Mouse (Mus musculus) v-Abl transformed pro-B cells (cell line): ENCODE data around the gene Ppp5c.

ENCODE experiments used
- in situ Hi-C, 2 experiments: fragments of 400-800 bp; cut with MboI; formaldehyde crosslinking; loops; one replicate each; pipeline ENCODE4 v1.15.1; 2025; ENCODE audit not compliant: unreplicated experiment in 2 of 2

Gene Ppp5c

GRCm38 (mm10) chr7:17019426-17020166, 8.1 kb downstream of the Ppp5c start:
- in situ Hi-C loops = no loop called here

- in situ Hi-C loops = no loop called here
These were observed 9.8 kb downstream of the Ppp5c start for GRCm38 (mm10) chr7:17017921-17018320.

- in situ Hi-C loops = no loop called here
These were observed 10.7 kb downstream of the Ppp5c start for GRCm38 (mm10) chr7:17017036-17017435.

- in situ Hi-C loops = no loop called here
These were observed 12.3 kb downstream of the Ppp5c start for GRCm38 (mm10) chr7:17015381-17015780.

GRCm38 (mm10) chr7:17011909-17012590, 15.7 kb downstream of the Ppp5c start:
- in situ Hi-C loops = no loop called here

GRCm38 (mm10) chr7:17010010-17010347, 17.7 kb downstream of the Ppp5c start:
- in situ Hi-C loops = no loop called here

- in situ Hi-C loops = no loop called here
These were observed 18.3 kb downstream of the Ppp5c start for GRCm38 (mm10) chr7:17009326-17010009.

- in situ Hi-C loops = no loop called here
These were observed 20.4 kb downstream of the Ppp5c start for GRCm38 (mm10) chr7:17007300-17007699.

- in situ Hi-C loops = loop anchor here (5.0 kb wide), 3 partner anchors 48 to 63 kb away; no protein-coding TSS in a partner anchor
These were observed 23.0 kb downstream of the Ppp5c start for GRCm38 (mm10) chr7:17004716-17005115.

GRCm38 (mm10) chr7:17003230-17003960, 24.3 kb downstream of the Ppp5c start:
- in situ Hi-C loops = loop anchor here (5.0 kb wide), 3 partner anchors 49 to 64 kb away; no protein-coding TSS in a partner anchor

- in situ Hi-C loops = loop anchor here (5.0 kb wide), 3 partner anchors 50 to 65 kb away; no protein-coding TSS in a partner anchor
These were observed 25.1 kb downstream of the Ppp5c start for GRCm38 (mm10) chr7:17002375-17003195.

GRCm38 (mm10) chr7:16999650-17000049, 28.1 kb downstream of the Ppp5c start:
- in situ Hi-C loops = loop anchor here (5.0 to 10.0 kb wide), 4 partner anchors 47 to 68 kb away; no protein-coding TSS in a partner anchor

GRCm38 (mm10) chr7:16999233-16999632, 28.5 kb downstream of the Ppp5c start:
- in situ Hi-C loops = loop anchor here (5.0 to 10.0 kb wide), 2 partner anchors 47 to 64 kb away; no protein-coding TSS in a partner anchor

GRCm38 (mm10) chr7:16995345-16995744, 32.4 kb downstream of the Ppp5c start:
- in situ Hi-C loops = loop anchor here (5.0 to 10.0 kb wide), 2 partner anchors 43 to 61 kb away; no protein-coding TSS in a partner anchor

GRCm38 (mm10) chr7:16994400-16994799, 33.3 kb downstream of the Ppp5c start:
- in situ Hi-C loops = loop anchor here in 1 of 2 experiments (10.0 kb wide), 1 partner anchor 60 kb away; no protein-coding TSS in a partner anchor

GRCm38 (mm10) chr7:16993651-16994399, 33.9 kb downstream of the Ppp5c start:
- in situ Hi-C loops = loop anchor here in 1 of 2 experiments (10.0 kb wide), 1 partner anchor 59 kb away; no protein-coding TSS in a partner anchor

GRCm38 (mm10) chr7:16992451-16992807, 35.3 kb downstream of the Ppp5c start, which contains the start of gene Ccdc8:
Ccdc8 (plus strand) TSS chr7:16992708.
- in situ Hi-C loops = loop anchor here in 1 of 2 experiments (10.0 kb wide), 1 partner anchor 58 kb away; no protein-coding TSS in a partner anchor

- in situ Hi-C loops = loop anchor here in 1 of 2 experiments (10.0 kb wide), 1 partner anchor 57 kb away; no protein-coding TSS in a partner anchor
These were observed 35.9 kb downstream of the Ppp5c start for GRCm38 (mm10) chr7:16991681-16992450.
